Mouse (Mus musculus) brown adipose tissue, adult 24 weeks (tissue): ENCODE measurements at regions not wholly inside any gene's neighbourhood (a gene's known extent, or its start where the extent isn't known, plus 50 kb on each side); places are given as distances from the start of the nearest gene placed in this dataset.

Source experiments
- H3K27ac ChIP-seq: fragments of 200-500 bp; replicated peaks from 2 replicates; pipeline ENCODE4 v1.5.1; 2012; ENCODE audit warnings: low read depth, mild to moderate bottlenecking, low read length
- H3K4me1 ChIP-seq: fragments of 200-500 bp; 2 replicates; pipeline ENCODE4 v1.6.1; 2012; ENCODE audit warnings: low read length, mixed read lengths; ENCODE audit not compliant: control insufficient read depth, insufficient read depth, insufficient read length
- H3K4me3 ChIP-seq: fragments of 200-500 bp; 2 replicates; pipeline ENCODE4 v1.5.1; 2012; ENCODE audit warnings: low read depth, mild to moderate bottlenecking, low read length, moderate library complexity; ENCODE audit not compliant: insufficient read depth

- no peak overlapping the region for H3K4me3 ChIP-seq
- no peak overlapping the region for H3K27ac ChIP-seq
- no peaks in the 10 kb centered on the region for H3K4me1 ChIP-seq
Measured at GRCm38 (mm10) chr16:87136503-87136902, 217.5 kb upstream of the N6amt1 start.

- Histone ChIP-seq H3K27ac (no peak overlapping the region), H3K4me1 (no peaks in the 10 kb centered on the region), H3K4me3 (no peak overlapping the region)
Measured at GRCm38 (mm10) chr16:87134452-87134851, 219.5 kb upstream of the N6amt1 start.

- Histone ChIP-seq H3K4me3 (no peak overlapping the region), H3K27ac (no peak overlapping the region), H3K4me1 (0 out of 2 replicates have a peak, but pooled peaks cover 2% of the 10 kb centered on the region)
Measured at GRCm38 (mm10) chr16:87133874-87134273, 220.1 kb upstream of the N6amt1 start.

GRCm38 (mm10) chr16:87132082-87132481 lies 221.9 kb upstream of the N6amt1 start:
- no peak overlapping the region for H3K27ac ChIP-seq

GRCm38 (mm10) chr16:87130733-87131640 lies 223.0 kb upstream of the N6amt1 start:
- H3K4me3 ChIP-seq, result no peak overlapping the region
- H3K4me1 ChIP-seq, result peaks cover 2% of the 10 kb centered on the region; the same call in 1 of the 2 replicates
- H3K27ac ChIP-seq, result no peak overlapping the region

More at GRCm38 (mm10) chr16:87132082-87132481, 221.9 kb upstream of the N6amt1 start:
- Histone ChIP-seq H3K4me3 (no peak overlapping the region), H3K4me1 (0 out of 2 replicates have a peak, but pooled peaks cover 2% of the 10 kb centered on the region)

GRCm38 (mm10) chr16:87129021-87129420 lies 225.0 kb upstream of the N6amt1 start:
- Histone ChIP-seq H3K4me3 (no peak overlapping the region), H3K4me1 (peaks cover 2% of the 10 kb centered on the region; the same call in 1 of the 2 replicates), H3K27ac (peak overlapping the region; percentile 98)

GRCm38 (mm10) chr16:87128230-87128629 lies 225.8 kb upstream of the N6amt1 start:
- Histone ChIP-seq H3K4me1 (peaks cover 2% of the 10 kb centered on the region; the same call in 1 of the 2 replicates), H3K27ac (peak overlapping the region; percentile 98), H3K4me3 (peak overlapping the region; percentile 54)

- Histone ChIP-seq H3K4me3 (no peak overlapping the region), H3K4me1 (peaks cover 2% of the 10 kb centered on the region; the same call in 1 of the 2 replicates), H3K27ac (no peak overlapping the region)
Measured at GRCm38 (mm10) chr16:87124519-87124918, 229.5 kb upstream of the N6amt1 start.

GRCm38 (mm10) chr16:87103599-87103998 lies 250.4 kb upstream of the N6amt1 start:
- H3K4me3 ChIP-seq, result no peak overlapping the region
- H3K27ac ChIP-seq, result no peak overlapping the region
- no peaks in the 10 kb centered on the region for H3K4me1 ChIP-seq

GRCm38 (mm10) chr16:87102057-87102456 lies 251.9 kb upstream of the N6amt1 start:
- Histone ChIP-seq H3K27ac (no peak overlapping the region), H3K4me3 (no peak overlapping the region)

GRCm38 (mm10) chr16:87092011-87092410 lies 262.0 kb upstream of the N6amt1 start:
- Histone ChIP-seq H3K4me3 (no peak overlapping the region), H3K27ac (no peak overlapping the region), H3K4me1 (no peaks in the 10 kb centered on the region)

More at GRCm38 (mm10) chr16:87102057-87102456, 251.9 kb upstream of the N6amt1 start:
- H3K4me1 ChIP-seq, result no peaks in the 10 kb centered on the region

- Histone ChIP-seq H3K27ac (no peak overlapping the region), H3K4me3 (no peak overlapping the region), H3K4me1 (no peaks in the 10 kb centered on the region)
Measured at GRCm38 (mm10) chr16:87089322-87089721, 264.7 kb upstream of the N6amt1 start.

GRCm38 (mm10) chr16:87083505-87083904 lies 270.5 kb upstream of the N6amt1 start:
- Histone ChIP-seq H3K27ac (no peak overlapping the region), H3K4me1 (no peaks in the 10 kb centered on the region), H3K4me3 (no peak overlapping the region)

GRCm38 (mm10) chr16:87077385-87077784 lies 276.6 kb upstream of the N6amt1 start:
- Histone ChIP-seq H3K4me3 (no peak overlapping the region), H3K4me1 (no peaks in the 10 kb centered on the region), H3K27ac (no peak overlapping the region)

- H3K4me3 ChIP-seq, result no peak overlapping the region
- no peak overlapping the region for H3K27ac ChIP-seq
Measured at GRCm38 (mm10) chr16:87069294-87069693, 284.7 kb upstream of the N6amt1 start.

GRCm38 (mm10) chr16:87067981-87068380 lies 286.0 kb upstream of the N6amt1 start:
- no peak overlapping the region for H3K27ac ChIP-seq
- no peaks in the 10 kb centered on the region for H3K4me1 ChIP-seq
- H3K4me3 ChIP-seq, result no peak overlapping the region

More at GRCm38 (mm10) chr16:87069294-87069693, 284.7 kb upstream of the N6amt1 start:
- H3K4me1 ChIP-seq, result no peaks in the 10 kb centered on the region
